Comparison of ENCODE assay signal across 9 mouse cellular contexts in the genomic region with DNA sequence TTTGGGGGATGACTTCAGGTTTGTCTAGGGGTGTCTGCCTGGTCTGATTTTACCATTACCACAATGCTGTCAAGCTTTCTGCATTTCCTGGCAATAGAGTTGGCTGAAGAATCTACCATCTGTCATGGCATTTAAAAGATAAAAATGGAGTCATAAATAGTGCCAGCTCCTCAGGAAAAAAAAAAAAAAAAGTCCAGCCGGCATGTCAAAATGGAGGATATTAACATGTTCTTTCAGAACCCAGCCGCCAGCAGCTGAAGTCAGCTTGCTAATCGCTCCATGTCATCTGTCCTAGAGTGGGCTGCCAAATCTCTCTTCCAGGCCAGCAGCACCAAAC.
DNase-seq lines count a peak whose midpoint lies in the region; ATAC-seq and TF ChIP-seq lines count a peak whose summit lies in the region.
"Had no signal": no experiment of that assay in that cellular context is flagged by ENCODE, and none has a peak within 500 bp of the region (broad histone marks: within the 10 kb centered on the region; RNA-seq: fewer than 3 reads in every experiment).

No protein-coding gene starts in this region.

- peak; percentile 46 for DNase-seq in heart, adult 11 months
- DNase-seq in heart, postnatal 10 days: no peak
- peak; percentile 66 to 72 for DNase-seq in cerebellum, postnatal 36 days
- DNase-seq in layer of hippocampus, adult 9-11 months: peak; percentile 88
- DNase-seq in embryo, embryonic 10.5 days (ENCODE audit: low spot score): no peak

- 23% methylated on average over 3 of the region's 3 CpGs for WGBS in neural tube, embryonic 15.5 days
- 69% methylated on average over 3 of the region's 3 CpGs for WGBS in intestine, postnatal 0 days

- no peak overlapping the region for H3K4me2 ChIP-seq in neural tube, embryonic 15.5 days
- no peak overlapping the region for H3K4me2 ChIP-seq in intestine, postnatal 0 days (replicated peaks; ENCODE audit: low read depth)
- H3K4me2 ChIP-seq: limb, embryonic 12.5 days had no signal

- intact Hi-C loops in heart, postnatal 10 days (cut with DNase I): no loop called here

- H3K4me1 ChIP-seq in neural tube, embryonic 15.5 days: peaks cover 7% of the 10 kb centered on the region; the same call in 1 of the 2 replicates
- no peaks in the 10 kb centered on the region for H3K4me1 ChIP-seq in intestine, postnatal 0 days (replicated peaks; ENCODE audit: control insufficient read depth, insufficient read depth, low read length)
- H3K4me1 ChIP-seq: limb, embryonic 12.5 days had no signal

- H3K36me3 ChIP-seq in neural tube, embryonic 15.5 days: no peaks in the 10 kb centered on the region
- H3K36me3 ChIP-seq in intestine, postnatal 0 days (ENCODE audit: control insufficient read depth, insufficient read depth): no peaks in the 10 kb centered on the region

- peak; percentile 56 for ATAC-seq in neural tube, embryonic 15.5 days (ENCODE audit: low FRiP score)
- ATAC-seq in intestine, postnatal 0 days: no peak
- no peak for ATAC-seq in erythroblast, adult 5-6 weeks (replicated peaks; ENCODE audit: low FRiP score, poor library complexity, severe bottlenecking)

- no peak overlapping the region for H3K4me3 ChIP-seq in neural tube, embryonic 15.5 days (replicated peaks)
- no peak overlapping the region for H3K4me3 ChIP-seq in intestine, postnatal 0 days (ENCODE audit: low read depth, low read length)
- H3K4me3 ChIP-seq: limb, embryonic 12.5 days had no signal

- TF ChIP-seq CTCF in intestine, postnatal 0 days (IDR thresholded peaks at IDR 0.05; ENCODE audit: low read depth): no peak

- H3K27me3 ChIP-seq in neural tube, embryonic 15.5 days (replicated peaks): no peaks in the 10 kb centered on the region
- no peaks in the 10 kb centered on the region for H3K27me3 ChIP-seq in intestine, postnatal 0 days (replicated peaks; ENCODE audit: control insufficient read depth, insufficient read depth, low read length)
- H3K27me3 ChIP-seq: limb, embryonic 12.5 days had no signal

- peak overlapping the region; percentile 76 for H3K27ac ChIP-seq in neural tube, embryonic 15.5 days (replicated peaks)
- no peak overlapping the region for H3K27ac ChIP-seq in intestine, postnatal 0 days (ENCODE audit: low read depth, low read length)
- H3K27ac ChIP-seq: limb, embryonic 12.5 days had no signal

- no peaks in the 10 kb centered on the region for H3K9me3 ChIP-seq in neural tube, embryonic 15.5 days (replicated peaks)
- no peaks in the 10 kb centered on the region for H3K9me3 ChIP-seq in intestine, postnatal 0 days (ENCODE audit: control insufficient read depth)
- H3K9me3 ChIP-seq: limb, embryonic 12.5 days had no signal

- H3K9ac ChIP-seq in neural tube, embryonic 15.5 days (replicated peaks): no peak overlapping the region
- H3K9ac ChIP-seq in intestine, postnatal 0 days (ENCODE audit: low read depth, low read length): no peak overlapping the region
- H3K9ac ChIP-seq: limb, embryonic 12.5 days had no signal

Comparison
In these comparisons a context has a peak if more than half of its experiments do, and no peak if none do; other contexts are left out.
1. DNase-seq: peak in heart, adult 11 months (single experiment), cerebellum, postnatal 36 days (2 of 2) and layer of hippocampus, adult 9-11 months (single experiment); none in heart, postnatal 10 days (0 of 2) and embryo, embryonic 10.5 days (single experiment).